Mouse (Mus musculus): Measurements from ENCODE around the gene Tmem109. TPM values are rescaled to one million over a fixed set of nuclear protein-coding genes. Genes with fewer than 3 reads are reported as not detected.

Gene Tmem109
- polyA plus RNA-seq, 1 experiment from 2014 or later = 71.1 TPM

DNA sequence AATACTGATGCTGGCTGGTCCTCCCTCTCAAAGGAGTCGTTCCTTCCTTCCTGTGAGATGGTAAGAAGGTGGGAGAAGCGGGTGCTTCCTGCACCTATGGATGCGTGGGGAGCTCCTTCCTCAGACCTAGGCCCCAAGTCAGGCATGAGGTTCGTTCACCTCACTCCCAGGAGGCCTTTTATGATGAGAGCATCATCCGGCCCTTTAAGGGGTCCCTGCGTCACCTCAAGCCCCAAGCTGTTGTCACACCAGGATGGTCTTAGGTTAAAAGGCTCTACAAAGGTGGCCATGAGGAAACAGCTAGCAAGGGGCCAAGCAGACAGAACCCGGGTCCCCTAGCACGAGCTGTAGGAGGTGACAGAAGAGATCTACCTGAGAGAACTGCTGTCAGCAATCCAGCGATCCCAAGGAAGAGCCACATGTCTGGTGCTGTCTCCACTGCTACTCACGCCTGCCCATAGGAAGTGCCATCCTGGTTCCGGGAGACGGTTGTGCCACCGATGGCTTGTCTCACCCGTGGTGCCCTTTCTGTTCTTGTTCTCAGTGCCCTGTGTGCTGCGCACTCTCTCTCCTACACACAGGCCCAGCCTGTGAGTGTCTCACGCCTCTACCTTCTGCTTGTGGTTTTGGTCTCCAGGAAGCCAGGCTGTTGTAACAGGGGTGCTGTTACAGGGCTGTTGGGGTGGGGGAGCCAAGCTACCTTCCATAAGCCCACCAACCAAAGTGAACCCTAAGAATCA is 52.2 kb downstream of the Tmem109 start, which contains the start of gene Cd6:
Cd6 (minus strand) TSS at position 623 of the 740 bp plus-strand sequence.
- WGBS = 88% methylated on average over 16 of the region's 16 CpGs
- ATAC-seq (ENCODE audit: insufficient number of reproducible peaks, low FRiP score, low TSS enrichment, low read depth) = no peak
- DNase-seq (ENCODE audit: low spot score) = no peak
- no peak within 1 kb of the TSS for H3K9ac ChIP-seq (ENCODE audit: low read length)
- no peaks in the 10 kb centered on the region for H3K27me3 ChIP-seq (ENCODE audit: control insufficient read depth, insufficient read depth, low read length)
- no peaks in the 10 kb centered on the region for H3K9me3 ChIP-seq (ENCODE audit: control insufficient read depth, low read length)
- no peaks in the 10 kb centered on the region for H3K36me3 ChIP-seq (ENCODE audit: control insufficient read depth, insufficient read depth, low read length)
- no peak within 1 kb of the TSS for H3K4me3 ChIP-seq (ENCODE audit: low read depth, low read length)
- no peak within 1 kb of the TSS for H3K27ac ChIP-seq (replicated peaks; ENCODE audit: low read depth, low read length)
- H3K4me2 ChIP-seq (ENCODE audit: low read depth, severe bottlenecking) = no peak within 1 kb of the TSS
- no peaks in the 10 kb centered on the region for H3K4me1 ChIP-seq (ENCODE audit: control insufficient read depth, insufficient read depth, low read length)

DNA sequence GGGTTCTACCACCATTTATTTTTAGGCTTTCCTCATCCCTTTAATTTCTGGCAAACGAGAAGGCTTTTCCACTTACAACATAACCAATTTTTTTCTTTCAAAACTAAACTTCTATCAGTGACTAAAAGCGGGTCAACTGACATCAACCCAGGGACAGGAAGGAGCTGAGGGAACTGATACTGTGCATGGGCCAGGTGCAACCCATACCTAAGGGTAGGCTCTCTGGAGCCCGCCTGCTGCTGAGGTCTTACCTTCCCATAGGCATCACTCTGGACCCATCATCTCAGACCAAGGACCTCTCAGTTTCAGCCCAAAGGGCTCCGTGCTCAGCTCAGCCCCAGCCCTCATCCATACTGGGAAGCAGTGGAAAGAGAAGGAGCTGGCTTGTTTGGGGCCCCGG is 53.5 kb downstream of the Tmem109 start:
- H3K9ac ChIP-seq (ENCODE audit: low read length) = no peak overlapping the region
- ATAC-seq (ENCODE audit: insufficient number of reproducible peaks, low FRiP score, low TSS enrichment, low read depth) (no peak), DNase-seq (ENCODE audit: low spot score) (no peak)
- no peaks in the 10 kb centered on the region for H3K36me3 ChIP-seq (ENCODE audit: control insufficient read depth, insufficient read depth, low read length)
- H3K27ac ChIP-seq (replicated peaks; ENCODE audit: low read depth, low read length) = no peak overlapping the region
- no peaks in the 10 kb centered on the region for H3K9me3 ChIP-seq (ENCODE audit: control insufficient read depth, low read length)
- no peak overlapping the region for H3K4me3 ChIP-seq (ENCODE audit: low read depth, low read length)
- H3K4me1 ChIP-seq (ENCODE audit: control insufficient read depth, insufficient read depth, low read length) = no peaks in the 10 kb centered on the region
- H3K4me2 ChIP-seq (ENCODE audit: low read depth, severe bottlenecking) = no peak overlapping the region
- H3K27me3 ChIP-seq (ENCODE audit: control insufficient read depth, insufficient read depth, low read length) = no peaks in the 10 kb centered on the region
- 89% methylated on average over 5 of the region's 5 CpGs for WGBS

GRCm38 (mm10) chr19:10824061-10824460 is 57.7 kb downstream of the Tmem109 start:
- WGBS = 83% methylated on average over 7 of the region's 7 CpGs
- no peak for ATAC-seq (ENCODE audit: insufficient number of reproducible peaks, low FRiP score, low TSS enrichment, low read depth)

DNA sequence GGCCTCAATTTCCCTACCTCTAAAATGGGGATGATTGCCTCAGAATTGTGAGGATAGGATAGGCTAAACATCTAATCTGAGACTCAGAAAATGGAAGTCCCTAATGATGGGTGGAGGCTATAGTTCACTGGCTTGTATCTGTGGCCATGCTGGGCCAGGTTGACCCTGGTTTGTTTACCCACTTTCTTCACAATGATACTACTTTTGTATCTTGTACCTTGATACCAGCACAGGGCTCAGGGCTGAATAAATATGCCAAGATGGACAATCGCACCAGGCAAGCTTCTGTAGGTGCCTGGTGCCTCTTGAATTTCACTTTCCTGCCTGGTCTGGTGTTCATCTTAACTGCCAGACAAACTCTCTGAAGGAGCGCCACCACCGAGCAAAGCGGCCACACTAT is 59.3 kb downstream of the Tmem109 start:
- no peak for ATAC-seq (ENCODE audit: insufficient number of reproducible peaks, low FRiP score, low TSS enrichment, low read depth)

More at GRCm38 (mm10) chr19:10824061-10824460, 57.7 kb downstream of the Tmem109 start:
- H3K9ac ChIP-seq (ENCODE audit: low read length) = no peak overlapping the region
- H3K4me3 ChIP-seq (ENCODE audit: low read depth, low read length) = no peak overlapping the region
- H3K27me3 ChIP-seq (ENCODE audit: control insufficient read depth, insufficient read depth, low read length) = no peaks in the 10 kb centered on the region
- H3K27ac ChIP-seq (replicated peaks; ENCODE audit: low read depth, low read length) = no peak overlapping the region
- no peaks in the 10 kb centered on the region for H3K36me3 ChIP-seq (ENCODE audit: control insufficient read depth, insufficient read depth, low read length)
- H3K9me3 ChIP-seq (ENCODE audit: control insufficient read depth, low read length) = no peaks in the 10 kb centered on the region
- H3K4me1 ChIP-seq (ENCODE audit: control insufficient read depth, insufficient read depth, low read length) = no peaks in the 10 kb centered on the region
- no peak overlapping the region for H3K4me2 ChIP-seq (ENCODE audit: low read depth, severe bottlenecking)
- DNase-seq (ENCODE audit: low spot score) = no peak

GRCm38 (mm10) chr19:10821319-10821718 is 60.5 kb downstream of the Tmem109 start:
- no peaks in the 10 kb centered on the region for H3K36me3 ChIP-seq (ENCODE audit: control insufficient read depth, insufficient read depth, low read length)
- H3K27ac ChIP-seq (replicated peaks; ENCODE audit: low read depth, low read length) = no peak overlapping the region
- WGBS = 69% methylated on average over 7 of the region's 7 CpGs
- H3K9me3 ChIP-seq (ENCODE audit: control insufficient read depth, low read length) = no peaks in the 10 kb centered on the region
- no peak overlapping the region for H3K9ac ChIP-seq (ENCODE audit: low read length)
- DNase-seq (ENCODE audit: low spot score) = no peak
- no peak overlapping the region for H3K4me2 ChIP-seq (ENCODE audit: low read depth, severe bottlenecking)
- H3K27me3 ChIP-seq (ENCODE audit: control insufficient read depth, insufficient read depth, low read length) = no peaks in the 10 kb centered on the region
- H3K4me3 ChIP-seq (ENCODE audit: low read depth, low read length) = no peak overlapping the region
- no peak for ATAC-seq (ENCODE audit: insufficient number of reproducible peaks, low FRiP score, low TSS enrichment, low read depth)
- no peaks in the 10 kb centered on the region for H3K4me1 ChIP-seq (ENCODE audit: control insufficient read depth, insufficient read depth, low read length)

More for the DNA sequence above, 59.3 kb downstream of the Tmem109 start:
- no peaks in the 10 kb centered on the region for H3K4me1 ChIP-seq (ENCODE audit: control insufficient read depth, insufficient read depth, low read length)
- no peak overlapping the region for H3K9ac ChIP-seq (ENCODE audit: low read length)
- H3K9me3 ChIP-seq (ENCODE audit: control insufficient read depth, low read length) = no peaks in the 10 kb centered on the region
- H3K4me2 ChIP-seq (ENCODE audit: low read depth, severe bottlenecking) = no peak overlapping the region
- whole genome bisulfite sequencing = 94% methylated on average over 4 of the region's 4 CpGs
- no peak overlapping the region for H3K27ac ChIP-seq (replicated peaks; ENCODE audit: low read depth, low read length)
- no peak for DNase-seq (ENCODE audit: low spot score)
- no peak overlapping the region for H3K4me3 ChIP-seq (ENCODE audit: low read depth, low read length)
- no peaks in the 10 kb centered on the region for H3K36me3 ChIP-seq (ENCODE audit: control insufficient read depth, insufficient read depth, low read length)
- no peaks in the 10 kb centered on the region for H3K27me3 ChIP-seq (ENCODE audit: control insufficient read depth, insufficient read depth, low read length)

Other genes starting within 250 kb of the Tmem109 start
- gene Vwce, start 247.8 kb downstream of the Tmem109 start, polyA plus RNA-seq (2014; fragmentation: Nextera tagmentation; extraction: Ambion mirVana) = 1.4 and 1.7 TPM in 2 replicates
- gene Pga5, start 203.9 kb downstream of the Tmem109 start, polyA plus RNA-seq (2014; fragmentation: Nextera tagmentation; extraction: Ambion mirVana) = not detected in 2 replicates
- 29.7 and 33.4 TPM in 2 replicates for gene Vps37c, start 193.3 kb downstream of the Tmem109 start, polyA plus RNA-seq (2014; fragmentation: Nextera tagmentation; extraction: Ambion mirVana)
- not detected in 2 replicates for gene Cd5, start 143.0 kb downstream of the Tmem109 start, polyA plus RNA-seq (2014; fragmentation: Nextera tagmentation; extraction: Ambion mirVana)
- gene Cd6, start 51.9 kb downstream of the Tmem109 start, polyA plus RNA-seq (2014; fragmentation: Nextera tagmentation; extraction: Ambion mirVana) = 0.13 and 0.20 TPM in 2 replicates
- gene Slc15a3, start 42.3 kb downstream of the Tmem109 start, polyA plus RNA-seq (2014; fragmentation: Nextera tagmentation; extraction: Ambion mirVana) = 0.15 and 0.16 TPM in 2 replicates
- gene Tmem132a, start 12.1 kb downstream of the Tmem109 start, polyA plus RNA-seq (2014; fragmentation: Nextera tagmentation; extraction: Ambion mirVana) = 87.0 and 89.0 TPM in 2 replicates
- gene Prpf19, start 13.2 kb upstream of the Tmem109 start, polyA plus RNA-seq (2014; fragmentation: Nextera tagmentation; extraction: Ambion mirVana) = 55.3 and 59.0 TPM in 2 replicates
- gene Zp1, start 38.6 kb upstream of the Tmem109 start, polyA plus RNA-seq (2014; fragmentation: Nextera tagmentation; extraction: Ambion mirVana) = not detected in 2 replicates
- not detected in 2 replicates for gene Ptgdr2, start 55.2 kb upstream of the Tmem109 start, polyA plus RNA-seq (2014; fragmentation: Nextera tagmentation; extraction: Ambion mirVana)
- 30.2 and 32.3 TPM in 2 replicates for gene Ccdc86, start 67.3 kb upstream of the Tmem109 start, polyA plus RNA-seq (2014; fragmentation: Nextera tagmentation; extraction: Ambion mirVana)
- gene Ms4a10, start 92.7 kb upstream of the Tmem109 start, polyA plus RNA-seq (2014; fragmentation: Nextera tagmentation; extraction: Ambion mirVana) = not detected in 2 replicates
- 0.18 TPM in 1 of 2 replicates, not detected in the other for gene Ms4a15, start 111.2 kb upstream of the Tmem109 start, polyA plus RNA-seq (2014; fragmentation: Nextera tagmentation; extraction: Ambion mirVana)
- not detected in 2 replicates for gene Ms4a18, start 136.0 kb upstream of the Tmem109 start, polyA plus RNA-seq (2014; fragmentation: Nextera tagmentation; extraction: Ambion mirVana)
- gene Ms4a8a, start 199.1 kb upstream of the Tmem109 start, polyA plus RNA-seq (2014; fragmentation: Nextera tagmentation; extraction: Ambion mirVana) = not detected in 2 replicates
- gene 1700017D01Rik, start 248.9 kb upstream of the Tmem109 start, polyA plus RNA-seq (2014; fragmentation: Nextera tagmentation; extraction: Ambion mirVana) = not detected in 2 replicates